Mouse (Mus musculus) adrenal gland (tissue): ENCODE measurements at regions not wholly inside any gene's neighbourhood (a gene's known extent, or its start where the extent isn't known, plus 50 kb on each side); places are given as distances from the start of the nearest gene placed in this dataset.

Source experiments
- intact Hi-C: fragments of 180-260 bp; cut with DNase I; formaldehyde crosslinking; loops from one replicate; pipeline ENCODE4 v1.15.1; 2025

- intact Hi-C loops, result no loop called here
Measured at GRCm38 (mm10) chr4:124446615-124447014, 164.0 kb downstream of the 3100002H09Rik start.

GRCm38 (mm10) chr4:124443613-124444108 lies 166.9 kb downstream of the 3100002H09Rik start:
- intact Hi-C loops, result no loop called here

- intact Hi-C loops, result no loop called here
Measured at GRCm38 (mm10) chr4:124443130-124443503, 167.5 kb downstream of the 3100002H09Rik start.

GRCm38 (mm10) chr4:124442491-124443129 lies 168.0 kb downstream of the 3100002H09Rik start:
- intact Hi-C loops, result no loop called here

GRCm38 (mm10) chr4:124441737-124442487 lies 168.7 kb downstream of the 3100002H09Rik start:
- intact Hi-C loops, result no loop called here

GRCm38 (mm10) chr4:124435040-124435434 lies 175.6 kb downstream of the 3100002H09Rik start:
- intact Hi-C loops, result no loop called here

- intact Hi-C loops, result no loop called here
Measured at GRCm38 (mm10) chr4:124434059-124435039, 176.3 kb downstream of the 3100002H09Rik start.

GRCm38 (mm10) chr4:124433506-124433905 lies 177.1 kb downstream of the 3100002H09Rik start:
- intact Hi-C loops, result no loop called here

GRCm38 (mm10) chr4:124431193-124431592 lies 179.4 kb downstream of the 3100002H09Rik start:
- intact Hi-C loops, result no loop called here

GRCm38 (mm10) chr4:124428844-124429243 lies 181.8 kb downstream of the 3100002H09Rik start:
- intact Hi-C loops, result no loop called here

- intact Hi-C loops, result no loop called here
Measured at GRCm38 (mm10) chr4:124422406-124422805, 188.2 kb downstream of the 3100002H09Rik start.

GRCm38 (mm10) chr4:124418431-124418830 lies 192.2 kb downstream of the 3100002H09Rik start:
- intact Hi-C loops, result no loop called here

GRCm38 (mm10) chr4:124417176-124417575 lies 193.4 kb downstream of the 3100002H09Rik start:
- intact Hi-C loops, result no loop called here

GRCm38 (mm10) chr4:124416266-124416665 lies 194.3 kb downstream of the 3100002H09Rik start:
- intact Hi-C loops, result no loop called here

- intact Hi-C loops, result no loop called here
Measured at GRCm38 (mm10) chr4:124414386-124414785, 196.2 kb downstream of the 3100002H09Rik start.

- intact Hi-C loops, result loop anchor here (10.0 kb wide), 1 partner anchor 266 kb away; no protein-coding TSS in a partner anchor
Measured at GRCm38 (mm10) chr4:124409279-124409678, 201.3 kb downstream of the 3100002H09Rik start.

- intact Hi-C loops, result loop anchor here (10.0 kb wide), 1 partner anchor 273 kb away; no protein-coding TSS in a partner anchor
Measured at GRCm38 (mm10) chr4:124402075-124402474, 208.5 kb downstream of the 3100002H09Rik start.

GRCm38 (mm10) chr4:124400741-124401140 lies 209.9 kb downstream of the 3100002H09Rik start:
- intact Hi-C loops, result loop anchor here (10.0 kb wide), 1 partner anchor 274 kb away; no protein-coding TSS in a partner anchor

- intact Hi-C loops, result loop anchor here (10.0 kb wide), 1 partner anchor 275 kb away; no protein-coding TSS in a partner anchor
Measured at GRCm38 (mm10) chr4:124400136-124400675, 210.4 kb downstream of the 3100002H09Rik start.

GRCm38 (mm10) chr4:124398354-124398753 lies 212.2 kb downstream of the 3100002H09Rik start:
- intact Hi-C loops, result no loop called here
